Mouse (Mus musculus): Measurements from ENCODE around the gene Vmn1r62.
"Not testable (repeated sequence)": the region's sequence is repeated elsewhere in the genome, so short reads cannot be mapped to it uniquely, and the experiment has no call there.

Gene Vmn1r62

GRCm38 (mm10) chr7:5673331-5673730 is at the start of gene Vmn1r62:
TSS of gene Vmn1r62 (plus strand) at chr7:5673631.
- not testable (repeated sequence) for DNase-seq
